Mouse (Mus musculus) embryonic stem cell, embryonic (primary cell): ENCODE measurements around the gene H2-Q6.
"Not testable (repeated sequence)": the region's sequence is repeated elsewhere in the genome, so short reads cannot be mapped to it uniquely, and the experiment has no call there.

Experiments
- CTCF ChIA-PET, 4 experiments: fragments of 300-600 bp in 2 of 4; fragments of 350-600 bp in 2 of 4; sonication (Branson Sonifier 250); formaldehyde crosslinking; loops; one replicate each; lab custom pipeline; 2022; ENCODE audit warnings: inconsistent platforms in 2 of 4; lab: Charles Lee
- POLR2A ChIA-PET, 4 experiments: fragments of 300-600 bp in 2 of 4; fragments of 350-600 bp in 2 of 4; sonication (Branson Sonifier 250); formaldehyde crosslinking; loops; one replicate each; lab custom pipeline; 2022; ENCODE audit warnings: antibody characterized with exemption in 4 of 4, inconsistent platforms in 1 of 4; lab: Charles Lee

H2-Q6 gene

GRCm38 (mm10) chr17:35425474-35425873 is 824 bp downstream of the H2-Q6 start:
- POLR2A ChIA-PET = not testable (repeated sequence)
- CTCF ChIA-PET = interaction anchor here in 1 of 4 experiments (1.0 kb wide), 3 partner anchors 10 to 124 kb away, joined by 3 to 8 read pairs (median 3); no protein-coding TSS in a partner anchor

DNA sequence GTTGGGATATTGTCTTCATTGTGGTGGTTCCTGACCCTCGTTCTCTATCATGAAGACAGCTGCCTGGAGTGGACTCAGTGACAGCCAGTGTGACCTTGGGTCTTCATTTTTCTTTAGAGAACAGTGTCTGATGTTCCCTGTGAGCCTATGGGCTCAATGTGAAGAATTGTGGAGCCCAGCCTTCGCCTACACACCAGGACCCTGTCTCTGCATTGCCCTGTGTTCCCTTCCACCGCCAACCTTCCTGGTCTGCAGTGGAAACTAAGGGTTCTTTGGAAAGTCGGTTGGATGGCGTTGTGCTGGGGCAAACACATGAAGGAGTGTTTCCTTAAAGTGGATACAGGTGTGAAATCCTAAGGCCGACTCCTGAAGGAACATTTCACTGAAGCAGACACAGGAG is 4.2 kb downstream of the H2-Q6 start:
- CTCF ChIA-PET, POLR2A ChIA-PET: not testable (repeated sequence)

GRCm38 (mm10) chr17:35430671-35431070 is 6.0 kb downstream of the H2-Q6 start:
- CTCF ChIA-PET, POLR2A ChIA-PET: not testable (repeated sequence)

DNA sequence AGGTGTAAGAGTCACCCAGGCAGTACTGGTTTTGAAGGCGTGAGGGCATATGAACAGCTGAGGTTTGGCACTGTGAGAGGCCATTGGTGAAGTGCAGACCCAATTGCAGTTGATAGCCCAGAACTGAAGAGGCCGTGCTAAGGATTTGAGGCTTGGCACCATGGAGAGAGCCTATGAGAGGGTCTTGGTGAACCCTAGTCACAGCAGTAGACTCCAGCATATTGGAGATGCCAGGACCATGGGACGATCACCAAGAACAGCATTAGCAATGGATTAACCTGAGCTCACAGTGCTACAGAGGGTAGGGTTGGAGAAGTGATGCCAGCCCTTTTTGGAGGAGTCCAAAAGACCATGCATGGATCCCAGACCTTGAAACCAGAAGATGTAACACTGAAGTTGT is 7.5 kb downstream of the H2-Q6 start:
- CTCF ChIA-PET, POLR2A ChIA-PET: not testable (repeated sequence)

DNA sequence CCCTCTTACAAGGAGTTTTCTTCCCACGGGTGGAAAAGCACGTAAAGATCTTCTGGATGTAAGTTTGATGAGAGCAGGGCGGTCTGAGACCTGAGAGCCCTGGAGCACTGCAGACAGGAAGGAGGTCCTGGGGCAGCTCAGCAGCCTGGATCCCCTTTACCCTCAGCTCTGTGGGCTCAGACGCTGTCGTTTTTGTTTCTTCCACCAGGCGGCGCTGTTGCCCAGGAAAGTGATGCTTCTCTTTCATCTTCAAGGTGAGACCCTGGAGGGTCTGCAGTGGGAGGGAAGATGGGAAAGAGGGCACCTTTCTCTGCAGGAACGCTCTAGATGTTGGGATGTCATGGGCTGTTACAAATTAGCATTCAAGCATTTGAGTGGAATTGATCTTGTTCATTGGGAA is 10.2 kb downstream of the H2-Q6 start:
- POLR2A ChIA-PET = interaction anchor here in 2 of 4 experiments (0.6 to 0.8 kb wide), 2 partner anchors 45 to 487 kb away, joined by 3 to 4 read pairs; no protein-coding TSS in a partner anchor
- CTCF ChIA-PET = interaction anchor here (0.6 to 2.4 kb wide), 42 partner anchors 8 to 1822 kb away, joined by 3 to 21 read pairs (median 3); partner anchors contain the start of genes Ddr1 (in 1 of the 4) and Sfta2 (in 1 of the 4)

DNA sequence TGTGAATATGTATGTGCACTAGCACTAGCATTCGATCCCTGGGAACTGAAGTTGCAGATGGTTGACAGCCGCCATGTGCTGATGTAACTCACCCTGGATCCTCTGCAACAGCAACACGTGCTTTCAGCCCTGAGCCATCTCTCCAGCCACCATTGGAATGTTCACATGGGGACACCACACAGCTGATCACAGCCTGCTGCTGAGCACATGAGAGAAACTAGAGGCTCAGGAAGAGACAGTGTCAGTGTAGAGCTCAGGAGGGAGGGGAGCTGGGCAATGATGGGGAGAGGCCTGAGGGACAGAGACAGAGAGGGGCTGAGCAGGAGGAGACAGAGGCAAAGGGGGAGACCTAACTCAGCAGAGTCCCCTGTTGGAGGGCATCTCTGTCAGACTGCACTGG is 10.9 kb downstream of the H2-Q6 start:
- CTCF ChIA-PET = interaction anchor here in 3 of 4 experiments (0.6 to 2.4 kb wide), 6 partner anchors 10 to 128 kb away, joined by 3 to 21 read pairs (median 4); no protein-coding TSS in a partner anchor
- POLR2A ChIA-PET = interaction anchor here in 1 of 4 experiments (0.5 kb wide), 1 partner anchor 177 kb away, joined by 13 read pairs; no protein-coding TSS in a partner anchor

DNA sequence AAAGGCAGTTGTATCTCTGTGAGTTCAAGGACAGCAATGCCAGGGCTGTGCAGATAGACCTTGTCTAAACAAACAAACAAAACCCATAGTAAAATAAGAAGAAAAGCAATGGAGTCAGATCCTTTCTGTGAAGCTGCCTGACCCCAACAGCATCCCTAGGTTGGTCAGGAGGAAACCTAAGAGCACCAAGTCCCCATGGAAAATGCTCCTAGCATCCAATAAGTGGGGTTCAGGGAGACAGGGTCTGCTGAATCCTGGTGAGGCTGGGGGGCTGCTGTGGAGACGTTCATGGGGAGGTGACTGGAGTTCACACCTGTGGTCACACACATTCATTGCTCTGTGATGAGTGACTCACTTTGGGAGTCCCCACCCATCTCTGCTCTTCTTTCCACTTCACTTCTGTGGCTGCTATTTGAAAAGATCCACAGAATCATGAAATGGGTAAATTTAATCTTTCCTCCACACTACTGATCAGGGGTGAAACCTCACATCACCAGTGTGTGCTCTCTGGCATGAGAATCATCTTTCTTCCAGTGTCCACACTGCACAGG is 12.8 kb downstream of the H2-Q6 start:
- CTCF ChIA-PET = interaction anchor here in 1 of 4 experiments (0.6 kb wide), 2 partner anchors 97 to 300 kb away, joined by 3 to 4 read pairs; no protein-coding TSS in a partner anchor
- POLR2A ChIA-PET = not testable (repeated sequence)

DNA sequence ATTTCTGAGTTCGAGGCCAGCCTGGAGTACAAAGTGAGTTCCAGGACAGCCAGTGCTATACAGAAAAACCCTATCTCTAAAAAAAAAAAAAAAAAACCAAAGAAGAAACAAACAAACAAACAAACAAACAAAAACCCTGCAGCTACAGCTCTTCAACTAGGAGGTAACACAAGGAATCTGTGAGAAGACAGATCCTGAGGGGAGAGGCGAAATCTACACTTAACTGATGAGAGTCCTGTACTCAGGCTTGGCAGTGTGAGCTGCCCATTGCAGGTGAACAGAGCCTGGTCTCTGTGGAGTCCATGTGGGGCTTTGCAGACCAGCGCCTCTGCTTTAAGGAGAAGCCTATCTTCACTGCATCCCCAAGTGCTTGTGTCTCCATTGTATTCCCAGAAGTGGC is 13.7 kb downstream of the H2-Q6 start:
- CTCF ChIA-PET, POLR2A ChIA-PET: not testable (repeated sequence)

DNA sequence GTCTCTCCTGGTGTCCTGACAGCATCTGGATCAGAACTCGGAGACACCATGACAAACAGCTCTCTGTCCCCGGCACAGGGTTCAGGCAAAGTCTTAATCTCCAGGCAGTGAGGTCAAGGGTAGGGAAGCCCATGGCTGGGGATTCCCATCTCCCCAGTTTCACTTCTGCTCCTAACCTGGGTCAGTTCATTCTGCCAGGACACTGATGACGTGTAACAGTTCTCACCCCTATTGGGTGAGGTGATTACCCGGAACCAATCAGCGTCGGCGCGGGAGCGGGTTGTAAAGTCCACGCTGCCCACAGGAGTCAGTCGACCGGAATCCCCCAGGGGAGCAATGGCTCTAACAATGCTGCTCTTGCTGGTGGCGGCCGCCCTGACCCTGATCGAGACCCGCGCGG is 14.2 kb downstream of the H2-Q6 start, which contains the start of gene H2-Q7:
TSS of gene H2-Q7 (plus strand) at position 271 of the 400 bp plus-strand sequence.
- CTCF ChIA-PET, POLR2A ChIA-PET: not testable (repeated sequence)

GRCm38 (mm10) chr17:35439295-35439747 is 14.7 kb downstream of the H2-Q6 start:
- CTCF ChIA-PET = interaction anchor here in 1 of 4 experiments (0.6 kb wide), 2 partner anchors 758 to 1462 kb away, joined by 4 to 6 read pairs; no protein-coding TSS in a partner anchor
- POLR2A ChIA-PET = interaction anchor here in 1 of 4 experiments (0.5 kb wide), 1 partner anchor 45 kb away, joined by 3 read pairs; no protein-coding TSS in a partner anchor

DNA sequence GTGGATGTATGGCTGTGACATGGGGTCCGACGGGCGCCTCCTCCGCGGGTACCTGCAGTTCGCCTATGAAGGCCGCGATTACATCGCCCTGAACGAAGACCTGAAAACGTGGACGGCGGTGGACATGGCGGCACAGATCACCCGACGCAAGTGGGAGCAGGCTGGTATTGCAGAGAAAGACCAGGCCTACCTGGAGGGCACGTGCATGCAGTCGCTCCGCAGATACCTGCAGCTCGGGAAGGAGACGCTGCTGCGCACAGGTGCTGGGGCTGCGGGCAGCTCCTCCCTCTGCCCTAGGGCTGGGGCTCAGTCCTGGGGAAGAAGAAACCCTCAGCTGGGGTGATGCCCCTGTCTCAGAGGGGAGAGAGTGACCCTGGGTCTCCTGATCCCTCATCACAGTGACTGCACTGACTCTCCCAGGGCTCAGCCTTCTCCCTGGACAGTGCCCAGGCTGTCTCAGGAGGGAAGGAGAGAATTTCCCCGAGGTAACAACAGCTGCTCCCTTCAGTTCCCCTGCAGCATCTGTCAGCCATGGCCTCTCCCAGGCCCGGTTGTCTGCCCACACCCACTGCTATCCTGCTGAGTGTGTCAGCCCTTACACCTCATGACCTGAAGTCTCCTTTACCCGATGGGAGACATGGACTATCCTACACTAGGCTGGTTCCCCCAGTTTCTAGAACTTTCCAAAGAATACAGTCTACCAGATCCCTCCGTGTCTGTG is 15.4 kb downstream of the H2-Q6 start:
- POLR2A ChIA-PET = interaction anchor here in 1 of 4 experiments (0.5 to 0.7 kb wide), 2 partner anchors 45 to 95 kb away, joined by 3 read pairs; no protein-coding TSS in a partner anchor

GRCm38 (mm10) chr17:35442376-35442775 is 17.7 kb downstream of the H2-Q6 start:
- CTCF ChIA-PET = interaction anchor here in 3 of 4 experiments (0.6 to 1.6 kb wide), 3 partner anchors 8 to 322 kb away, joined by 3 to 4 read pairs (median 3); no protein-coding TSS in a partner anchor
- POLR2A ChIA-PET = not testable (repeated sequence)

More for the DNA sequence above, 15.4 kb downstream of the H2-Q6 start:
- CTCF ChIA-PET = interaction anchor here in 1 of 4 experiments (0.6 to 0.8 kb wide), 3 partner anchors 20 to 1463 kb away, joined by 4 to 6 read pairs (median 5); no protein-coding TSS in a partner anchor

- POLR2A ChIA-PET, CTCF ChIA-PET: not testable (repeated sequence)
These were observed 19.9 kb downstream of the H2-Q6 start for GRCm38 (mm10) chr17:35444510-35444909.

DNA sequence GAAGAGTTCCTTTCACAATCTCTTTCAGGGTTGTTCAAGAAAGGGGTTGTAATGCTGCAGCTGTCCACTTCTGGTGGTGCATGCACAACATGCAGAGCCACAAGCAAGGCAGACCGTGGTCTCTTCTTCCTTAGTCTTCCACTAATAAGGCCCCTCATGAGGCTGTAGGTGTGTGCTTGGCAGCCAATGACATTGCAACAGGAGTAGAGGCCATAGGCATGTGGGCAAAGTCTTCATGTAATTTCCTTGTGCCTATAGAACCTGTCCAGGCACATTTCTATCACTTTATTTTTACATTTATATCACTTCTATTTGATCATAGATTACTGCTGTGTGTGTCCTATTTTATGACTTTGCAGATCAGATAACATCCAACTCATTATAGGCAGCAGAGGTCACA is 33.6 kb downstream of the H2-Q6 start:
- CTCF ChIA-PET, POLR2A ChIA-PET: not testable (repeated sequence)

DNA sequence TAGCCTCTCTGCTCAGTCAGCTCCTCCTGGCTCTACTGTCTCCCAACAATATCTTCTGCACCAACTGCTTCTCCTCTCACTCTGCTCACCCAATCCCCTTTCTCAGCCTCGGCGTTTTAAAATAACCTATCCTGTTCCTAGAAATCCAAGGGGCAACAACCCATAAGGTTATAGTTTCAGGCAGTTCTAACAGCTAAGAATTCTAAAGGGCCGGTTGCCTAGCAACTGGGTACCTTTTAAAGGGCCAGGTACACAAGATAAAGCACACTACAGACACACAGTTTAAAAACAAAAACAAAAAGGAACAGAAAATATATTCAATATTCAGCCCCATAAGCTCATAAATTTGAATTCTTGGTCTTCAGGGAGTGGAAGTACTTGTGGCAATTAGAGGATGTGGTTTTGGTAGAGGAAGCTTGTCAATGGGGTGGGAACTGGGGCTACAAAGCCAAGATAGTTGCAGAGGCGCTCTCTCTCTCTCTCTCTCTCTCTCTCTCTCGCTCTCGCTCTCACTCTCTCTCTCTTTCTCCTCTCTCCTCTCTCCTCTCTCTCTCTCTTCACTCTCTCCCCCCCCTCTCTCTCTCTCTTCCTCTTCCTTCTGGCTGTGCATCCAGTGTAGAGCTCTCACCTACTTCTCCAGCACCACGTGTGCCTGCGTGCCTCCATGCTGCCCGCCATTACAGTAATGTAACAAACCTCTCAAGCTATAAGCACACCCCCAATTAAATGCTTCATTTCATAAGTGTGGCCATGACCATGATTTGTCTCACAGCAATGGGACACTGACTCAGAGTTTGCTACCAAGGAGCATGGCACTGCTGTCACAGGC is 36.1 kb downstream of the H2-Q6 start:
- CTCF ChIA-PET, POLR2A ChIA-PET: not testable (repeated sequence)

DNA sequence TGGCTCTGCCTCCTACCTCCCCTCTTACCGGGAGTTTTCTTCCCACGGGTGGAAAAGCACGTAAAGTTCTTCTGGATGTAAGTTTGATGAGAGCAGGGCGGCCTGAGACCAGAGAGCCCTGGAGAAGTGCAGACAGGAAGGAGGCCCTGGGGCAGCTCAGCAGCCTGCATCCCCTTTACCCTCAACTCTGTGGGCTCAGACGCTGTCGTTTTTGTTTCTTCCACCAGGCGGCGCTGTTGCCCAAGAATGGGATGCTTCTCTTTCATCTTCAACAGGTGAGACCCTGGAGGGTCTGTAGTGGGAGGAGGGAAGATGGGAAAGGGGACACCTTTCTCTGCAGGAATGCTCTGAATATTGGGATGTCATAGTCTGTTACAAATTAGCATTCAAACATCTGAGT is 41.0 kb downstream of the H2-Q6 start:
- ChIA-PET POLR2A (interaction anchor here in 1 of 4 experiments (0.6 kb wide), 1 partner anchor 338 kb away, joined by 3 read pairs; no protein-coding TSS in a partner anchor), CTCF (interaction anchor here (0.5 to 1.7 kb wide), 24 partner anchors 9 to 1463 kb away, joined by 3 to 12 read pairs (median 3); partner anchors contain the start of genes Cchcr1 (in 1 of the 4) and Tcf19 (in 1 of the 4))

DNA sequence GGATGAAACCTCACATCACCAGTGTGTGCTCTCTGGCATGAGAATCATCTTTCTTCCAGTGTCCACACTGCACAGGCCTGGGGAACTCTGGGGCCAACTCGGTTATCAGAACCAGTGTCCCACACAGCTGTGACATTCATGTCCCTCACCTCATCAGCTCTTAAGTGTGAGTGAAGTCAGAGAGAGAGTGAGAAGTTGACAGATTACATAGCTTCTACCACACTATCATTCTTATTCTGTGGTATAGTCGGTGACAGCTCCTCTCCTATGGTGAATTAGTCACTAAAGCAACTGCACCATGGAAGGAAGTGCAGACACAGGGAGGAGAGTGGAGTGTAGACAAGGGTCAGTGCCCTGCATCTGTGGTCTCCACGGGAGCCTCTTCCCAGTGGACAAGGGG is 44.3 kb downstream of the H2-Q6 start:
- ChIA-PET POLR2A (interaction anchor here in 1 of 4 experiments (0.9 kb wide), 1 partner anchor 33 kb away, joined by 3 read pairs; no protein-coding TSS in a partner anchor), CTCF (interaction anchor here in 2 of 4 experiments (0.6 to 1.1 kb wide), 3 partner anchors 260 to 1490 kb away, joined by 3 to 9 read pairs (median 3); no protein-coding TSS in a partner anchor)
